Mouse (Mus musculus): ENCODE measurements around the gene Padi3.

DNA sequence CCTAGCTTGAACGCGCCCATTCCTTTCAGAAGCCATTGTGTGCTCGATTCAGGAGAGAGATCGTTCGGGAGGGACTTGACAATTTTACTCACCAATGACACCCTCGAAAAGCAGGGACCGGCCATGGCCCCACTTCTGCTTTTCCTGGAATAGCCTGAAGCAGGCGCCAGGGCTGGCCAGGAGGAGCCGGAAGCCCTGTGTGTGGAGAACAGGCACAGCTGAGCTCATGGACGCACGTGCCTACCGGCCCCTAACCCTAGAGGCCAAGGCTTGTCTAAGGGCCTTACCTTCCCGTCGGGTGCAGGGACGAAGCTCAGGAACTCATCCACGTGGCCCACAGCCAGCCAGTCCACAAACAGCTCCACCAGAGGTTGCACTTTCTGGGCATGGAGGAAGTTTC is 19.4 kb downstream of the Padi3 start:
- TF ChIP-seq MYOG (IDR thresholded peaks at IDR 0.05; ENCODE audit: control insufficient read depth, extremely low read depth, insufficient read length) (no peak), CTCF (IDR thresholded peaks at IDR 0.05; ENCODE audit: control insufficient read depth, insufficient read depth, insufficient read length) (no peak)

All from C2C12 (cell line).